Mouse (Mus musculus) lung, postnatal 4 days (tissue): ENCODE measurements around the gene Cdk12.

Experiments used
- DNase-seq, 2 experiments: peaks; one replicate each; pipeline ENCODE4 v3.0.0; 2021

Cdk12 gene

DNA sequence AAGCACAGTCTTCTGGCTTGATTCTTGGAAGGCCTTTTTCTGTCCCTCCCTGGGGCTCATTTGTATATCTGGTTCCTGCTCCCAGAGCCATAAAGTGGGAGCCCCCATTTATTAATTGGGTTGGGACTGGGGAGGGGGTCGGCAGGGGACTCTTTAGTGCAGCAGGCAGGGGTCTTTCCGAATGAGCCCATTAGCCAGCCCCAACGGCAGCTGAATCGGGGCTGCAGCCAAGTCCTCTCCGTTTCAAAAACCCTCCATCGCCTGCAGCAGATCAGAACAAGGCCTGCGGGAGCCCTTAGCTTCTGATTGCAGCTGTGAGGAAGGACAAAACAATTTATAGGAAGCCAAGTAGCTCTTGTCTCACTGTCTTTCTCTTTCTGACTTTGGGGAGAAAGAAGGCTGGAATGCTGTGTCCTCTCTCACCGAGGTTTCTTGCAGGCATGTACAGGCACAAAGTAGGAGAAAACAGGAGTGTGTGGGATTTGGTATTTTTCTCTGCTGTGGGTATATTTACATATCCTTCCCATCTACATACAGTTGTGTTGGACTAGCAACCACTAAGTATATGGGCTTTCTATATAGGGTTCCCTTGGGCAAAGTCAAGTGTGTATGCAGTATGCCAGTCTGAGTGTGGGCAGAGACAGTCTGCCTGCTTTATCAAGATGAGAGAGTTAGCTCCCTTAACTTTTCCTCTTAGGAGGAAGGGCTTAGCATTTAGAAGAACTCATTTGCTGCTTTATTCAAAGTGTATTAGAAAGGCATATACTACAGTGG lies 58.0 kb downstream of the Cdk12 start:
- DNase-seq, result no peak

GRCm38 (mm10) chr11:98265039-98265438 lies 62.2 kb downstream of the Cdk12 start:
- DNase-seq, result peak; percentile 51 to 82

- no peak for DNase-seq
Observed at GRCm38 (mm10) chr11:98265891-98266290, 63.0 kb downstream of the Cdk12 start.

DNA sequence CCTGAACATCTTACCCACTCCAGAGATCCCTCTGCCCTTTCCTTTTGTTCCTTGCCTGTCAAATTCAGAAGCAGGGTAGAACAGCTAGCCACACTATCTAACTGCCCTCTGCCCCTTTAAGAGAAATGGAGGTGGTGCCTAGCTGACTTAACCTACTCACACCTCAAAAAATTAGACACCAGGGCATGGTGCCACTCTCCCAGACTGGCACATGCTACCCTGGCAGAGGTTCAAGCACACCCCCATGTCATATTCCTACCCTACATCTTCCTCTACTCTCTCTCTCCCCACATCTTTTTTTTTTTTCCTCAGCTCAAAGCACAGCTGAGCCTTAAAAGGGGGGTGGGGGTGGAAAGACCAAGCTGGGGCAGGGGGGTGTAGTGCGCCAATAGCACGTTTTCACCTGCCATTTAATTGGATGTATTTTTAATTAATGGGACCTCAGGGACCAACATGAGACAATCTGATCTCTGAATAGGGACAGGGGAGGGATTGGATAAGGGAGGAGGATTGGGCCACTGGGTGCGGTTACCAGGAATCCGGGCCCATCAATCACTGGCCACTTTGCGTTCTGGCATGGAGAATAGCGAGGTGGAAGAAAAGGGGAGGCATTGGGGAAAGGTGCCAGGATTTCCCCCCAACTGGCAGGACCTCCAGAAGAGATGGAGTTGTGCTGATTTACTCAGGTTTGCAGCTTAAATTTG lies 64.0 kb downstream of the Cdk12 start:
- no peak for DNase-seq

- DNase-seq, result no peak
Observed at GRCm38 (mm10) chr11:98270066-98270465, 67.2 kb downstream of the Cdk12 start.

DNA sequence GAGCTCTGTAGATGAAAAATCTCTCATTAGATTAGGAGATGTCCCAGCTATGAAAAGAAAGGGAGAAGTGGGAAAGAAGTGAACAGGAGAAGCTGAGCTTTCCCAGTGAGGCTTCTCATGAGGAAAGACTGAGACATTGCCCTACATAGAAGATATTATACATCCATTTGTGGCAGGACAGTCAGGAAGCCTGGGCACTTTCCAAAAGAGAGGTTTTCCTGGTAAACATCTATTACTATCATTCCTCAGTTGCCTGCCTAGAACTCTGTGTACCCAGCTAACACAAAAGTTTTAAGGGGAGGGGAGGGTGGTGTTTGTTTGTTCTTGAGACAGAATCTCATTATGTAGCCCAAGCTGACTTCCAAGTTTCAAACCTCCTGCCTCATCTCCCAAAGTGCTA lies 67.6 kb downstream of the Cdk12 start:
- DNase-seq, result no peak

GRCm38 (mm10) chr11:98283740-98284139 lies 80.9 kb downstream of the Cdk12 start:
- no peak for DNase-seq

DNA sequence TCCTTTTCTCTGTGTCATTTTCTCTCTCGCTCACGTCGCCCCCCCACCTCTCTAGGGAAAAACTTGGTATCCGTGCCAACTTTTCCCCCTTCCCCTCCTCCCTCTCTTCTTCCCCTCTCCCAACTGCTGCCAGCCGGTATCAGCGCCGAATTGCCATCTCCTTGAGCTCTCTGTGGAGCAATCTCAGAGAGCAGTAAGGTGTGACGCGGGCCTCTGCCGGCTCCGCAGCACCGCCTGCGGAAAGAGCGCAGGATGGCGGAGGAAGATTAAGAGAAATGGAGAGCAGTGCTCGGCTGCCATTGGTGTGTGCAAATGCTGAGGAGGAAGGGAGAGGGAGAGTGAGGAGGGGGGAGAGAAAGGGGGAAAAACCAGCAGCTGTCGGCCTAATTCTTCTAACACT lies 81.4 kb downstream of the Cdk12 start:
- peak in 1 of 2 experiments; percentile 32 for DNase-seq

GRCm38 (mm10) chr11:98285368-98285767 lies 82.5 kb downstream of the Cdk12 start:
- DNase-seq, result no peak

GRCm38 (mm10) chr11:98287531-98287930 lies 84.7 kb downstream of the Cdk12 start:
- DNase-seq, result no peak

DNA sequence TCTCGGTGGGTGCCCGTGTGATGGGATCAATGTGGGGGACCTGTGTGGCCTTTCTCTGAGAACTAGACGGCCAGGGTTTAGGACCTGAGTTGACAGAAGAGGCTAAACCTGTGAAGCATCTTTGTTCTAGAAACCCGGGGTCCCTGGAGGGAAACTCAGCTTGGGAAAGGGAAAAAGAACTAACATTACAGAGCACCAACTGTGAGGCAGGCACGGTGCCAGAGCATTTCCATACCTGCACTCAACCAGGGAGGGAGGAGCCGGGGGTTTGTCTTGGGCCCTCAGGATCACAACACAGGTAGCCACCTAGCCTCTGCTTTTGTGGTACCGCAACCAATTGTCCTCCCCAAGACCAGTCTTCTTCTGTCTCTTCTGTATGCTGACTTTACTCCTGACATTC lies 85.1 kb downstream of the Cdk12 start:
- DNase-seq, result no peak

DNA sequence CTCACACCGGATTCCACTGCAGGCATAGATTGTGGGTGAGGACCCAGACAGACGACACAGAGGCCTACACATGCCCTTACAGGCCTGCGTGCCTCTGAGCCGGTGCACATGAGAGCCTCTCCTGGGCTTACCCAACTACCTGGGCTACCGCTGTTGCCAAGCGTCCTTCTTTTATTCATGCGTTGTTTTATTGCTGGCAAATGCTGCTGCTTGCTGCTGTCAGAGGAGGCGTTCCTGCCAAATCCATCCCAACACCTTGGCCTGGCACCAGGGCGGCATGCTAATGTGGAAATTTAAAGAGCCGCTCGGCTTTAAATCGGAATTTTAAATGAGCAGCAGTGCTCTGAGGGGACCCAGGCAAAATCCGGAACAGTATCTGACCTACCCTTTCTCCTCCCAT lies 87.0 kb downstream of the Cdk12 start:
- DNase-seq, result no peak

DNA sequence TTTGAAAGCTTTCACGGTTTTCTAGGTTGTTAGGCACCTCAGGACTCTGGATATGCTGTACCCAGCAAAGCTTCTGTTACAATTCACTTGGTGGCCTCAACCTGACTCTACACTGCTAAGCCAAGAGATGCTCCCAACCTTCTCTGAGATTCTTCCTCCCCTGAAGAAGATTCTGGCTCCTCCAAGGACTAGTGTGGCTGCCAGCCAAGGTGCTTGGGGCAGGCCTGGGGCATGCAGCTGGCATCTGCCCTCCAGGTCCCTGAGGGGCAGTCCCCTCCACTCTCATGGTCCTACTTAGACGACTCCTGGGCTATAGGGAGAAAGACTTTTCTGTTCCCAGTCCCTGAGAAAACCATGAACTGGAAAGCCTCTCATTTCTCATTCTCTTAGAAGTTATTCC lies 88.0 kb downstream of the Cdk12 start:
- DNase-seq, result no peak

DNA sequence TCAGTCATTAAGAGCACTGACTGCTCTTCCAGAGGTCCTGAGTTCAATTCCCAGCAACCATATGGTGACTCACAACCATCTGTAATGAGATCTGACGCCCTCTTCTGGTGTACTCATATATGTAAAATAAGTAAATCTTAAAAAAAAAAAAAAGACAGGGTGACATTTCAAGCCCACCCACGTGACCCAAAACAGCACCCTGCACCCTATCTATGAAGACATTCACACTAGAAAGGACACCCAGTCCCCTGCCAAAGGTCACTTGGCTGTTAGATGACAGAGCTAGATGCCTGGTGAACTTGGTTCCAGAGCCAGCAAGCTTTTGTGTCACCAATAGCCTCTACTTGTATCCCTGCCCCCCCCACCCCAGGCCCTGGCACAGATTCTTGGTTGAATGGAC lies 90.2 kb downstream of the Cdk12 start:
- DNase-seq, result no peak

DNA sequence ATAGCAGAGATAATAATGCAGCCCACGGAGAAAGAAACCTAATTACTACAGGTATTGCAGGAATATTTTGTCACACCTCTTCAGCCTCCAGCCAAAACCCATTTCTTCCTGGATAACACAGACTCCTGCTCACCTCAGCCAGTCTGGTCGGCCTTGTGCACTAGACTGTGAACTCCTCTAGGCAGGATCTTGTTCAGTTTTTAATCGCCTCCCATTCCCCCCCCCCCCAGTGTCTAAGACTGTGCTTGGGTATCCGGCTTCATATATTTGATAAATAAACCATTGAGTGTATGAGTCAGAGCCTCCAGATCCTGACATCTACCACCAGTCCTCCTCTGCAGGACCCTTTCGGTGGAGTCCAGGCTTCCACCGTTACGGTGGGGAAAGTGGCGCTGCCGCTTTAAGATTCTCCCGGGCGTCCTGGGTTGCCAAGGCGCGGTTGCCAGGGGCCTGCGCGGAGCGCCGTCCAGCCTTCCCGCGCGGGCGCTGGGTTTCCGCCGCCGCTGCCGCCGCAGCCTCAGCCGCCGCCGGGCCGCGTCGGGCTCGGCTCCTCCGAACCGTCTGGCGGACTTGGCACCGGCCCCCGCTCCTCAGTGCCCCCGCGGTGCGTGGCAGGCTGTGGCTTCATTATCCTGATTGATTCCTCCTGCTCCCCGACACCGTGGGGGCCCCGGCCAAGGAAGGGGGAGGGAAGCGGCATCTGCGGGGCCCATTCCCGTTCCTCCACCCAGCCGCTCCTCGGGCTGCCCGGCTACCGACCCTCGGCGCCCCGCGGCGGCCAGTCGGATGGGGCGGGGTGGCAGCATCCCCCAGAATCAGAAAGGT lies 91.5 kb downstream of the Cdk12 start:
- peak; percentile 71 to 79 for DNase-seq

GRCm38 (mm10) chr11:98295013-98295585 lies 92.2 kb downstream of the Cdk12 start:
- no peak for DNase-seq

DNA sequence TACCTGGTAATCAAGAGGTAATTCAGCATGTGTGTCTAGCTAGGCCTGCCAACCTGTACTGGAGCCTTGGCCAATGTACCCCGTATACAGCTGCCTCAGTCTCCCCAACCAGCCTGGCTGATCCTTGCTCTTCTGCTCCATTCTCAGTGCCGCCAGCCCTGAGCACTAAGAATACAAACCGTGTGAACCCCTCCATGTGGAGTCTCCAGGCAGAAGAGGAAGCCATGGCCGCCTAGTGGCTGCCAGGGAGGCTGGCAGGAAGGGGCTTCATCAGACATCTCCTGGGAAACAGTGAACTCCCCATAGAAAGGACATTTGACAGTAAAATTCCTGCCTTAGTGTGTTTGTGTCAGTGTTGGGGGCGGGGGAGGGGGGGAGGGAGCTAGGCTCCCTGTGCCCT lies 93.4 kb downstream of the Cdk12 start:
- DNase-seq, result peak; percentile 46

DNA sequence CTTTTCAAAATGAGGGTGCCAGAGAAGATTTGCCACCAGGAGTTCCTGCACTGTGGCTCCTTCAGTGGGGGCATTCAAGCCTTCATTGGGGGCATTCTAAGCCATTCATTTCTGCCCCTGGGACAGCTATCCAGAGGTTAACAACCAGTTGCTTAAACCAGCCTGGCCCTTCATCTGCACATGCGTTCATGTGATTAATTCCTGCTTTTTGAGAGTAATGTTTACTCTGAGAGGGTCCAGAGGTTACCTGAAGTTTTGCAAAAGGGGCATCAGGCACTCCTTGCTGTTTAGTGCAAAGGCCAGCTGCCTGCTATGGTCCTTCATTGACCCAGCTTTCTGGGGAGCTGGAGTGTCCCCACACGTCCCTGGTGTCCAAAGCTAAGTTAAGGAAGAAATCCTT lies 94.1 kb downstream of the Cdk12 start:
- no peak for DNase-seq

GRCm38 (mm10) chr11:98297778-98298177 lies 94.9 kb downstream of the Cdk12 start:
- no peak for DNase-seq

DNA sequence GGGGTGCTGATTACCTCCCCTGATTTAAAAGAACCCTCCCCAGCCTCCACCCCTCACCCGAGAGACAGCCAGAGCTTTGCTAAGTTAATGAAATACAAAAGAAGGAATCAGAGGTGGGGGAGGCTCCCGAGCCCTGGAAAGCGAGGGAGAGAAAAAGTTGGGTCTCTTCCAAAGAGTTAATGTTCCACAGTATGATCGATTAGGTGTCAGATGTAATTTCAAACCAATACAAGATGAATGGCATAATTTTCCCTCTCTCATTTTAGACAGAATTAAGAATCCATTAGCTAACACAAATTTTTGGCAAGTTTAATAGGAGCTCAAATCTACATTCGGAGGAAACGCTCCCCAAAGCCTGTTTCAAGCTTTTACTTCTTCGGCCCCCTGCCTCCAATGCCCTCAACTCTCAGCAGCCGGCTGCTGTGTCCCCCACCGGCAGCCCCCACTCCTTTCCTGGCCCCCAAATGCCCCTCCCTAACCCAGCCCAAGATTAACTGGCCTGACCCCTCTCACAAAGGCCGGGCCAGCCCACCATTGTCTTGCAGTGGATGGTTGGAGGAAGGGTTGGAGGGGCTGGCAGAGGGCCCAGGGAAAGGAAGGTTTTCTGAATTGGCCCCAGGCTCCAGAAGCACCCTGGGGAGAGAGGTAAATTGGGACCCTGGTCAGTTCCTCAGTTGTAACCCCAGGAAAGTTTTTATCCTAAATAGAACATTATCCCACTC lies 95.8 kb downstream of the Cdk12 start:
- peak; percentile 43 to 65 for DNase-seq

DNA sequence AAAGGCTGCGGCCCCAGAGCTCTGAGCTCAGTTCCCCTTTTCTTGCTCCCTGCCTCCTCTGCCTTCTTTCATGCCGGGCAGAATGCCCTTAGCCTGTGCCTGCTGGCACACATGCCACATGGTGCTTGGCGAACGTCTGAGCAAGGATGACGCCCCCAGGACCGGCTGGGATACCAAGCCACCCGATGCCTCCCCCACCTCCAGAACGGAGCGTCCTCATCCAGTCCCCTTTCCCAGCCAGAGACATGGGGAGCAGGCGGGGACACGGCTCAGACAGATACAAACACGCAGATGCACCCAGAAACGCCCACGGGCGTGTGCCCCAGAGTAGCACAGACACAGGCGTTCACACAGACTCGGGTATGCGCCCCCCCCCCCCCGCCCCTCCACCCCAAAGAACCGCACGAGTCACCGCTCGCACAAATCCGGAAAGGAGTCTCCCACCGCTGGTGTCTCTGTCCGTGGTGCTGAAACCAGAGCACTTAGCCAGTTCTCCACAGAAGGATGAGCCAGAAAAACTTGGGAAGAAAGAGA lies 111.0 kb downstream of the Cdk12 start:
- DNase-seq, result peak; percentile 57 to 73

- no peak for DNase-seq
Observed at GRCm38 (mm10) chr11:98317479-98317878, 114.6 kb downstream of the Cdk12 start.
